Mouse (Mus musculus): ENCODE measurements at regions not wholly inside any gene's neighbourhood (a gene's known extent, or its start where the extent isn't known, plus 50 kb on each side); places are given as distances from the start of the nearest gene placed in this dataset.

- H3K27ac ChIP-seq, result no peak overlapping the region
- H3K27me3 ChIP-seq (ENCODE audit: insufficient read depth, poor library complexity, severe bottlenecking), result no peaks in the 10 kb centered on the region
- DNase-seq (ENCODE audit: low spot score), result no peak
- H3K36me3 ChIP-seq, result no peaks in the 10 kb centered on the region
- H3K4me3 ChIP-seq, result no peak overlapping the region
- H3K9me3 ChIP-seq, result no peaks in the 10 kb centered on the region
- 41% methylated on average over 3 of the region's 3 CpGs for WGBS
- peaks cover 5% of the 10 kb centered on the region; the same call in 1 of the 2 replicates for H3K4me1 ChIP-seq
Measured at GRCm38 (mm10) chr1:169368758-169369157, 162.5 kb downstream of the Nuf2 start.

GRCm38 (mm10) chr1:169367772-169368501 is 163.3 kb downstream of the Nuf2 start:
- H3K4me1 ChIP-seq, result peaks cover 5% of the 10 kb centered on the region; the same call in 1 of the 2 replicates
- H3K27me3 ChIP-seq (ENCODE audit: insufficient read depth, poor library complexity, severe bottlenecking), result no peaks in the 10 kb centered on the region
- no peak for DNase-seq (ENCODE audit: low spot score)
- H3K27ac ChIP-seq, result no peak overlapping the region
- WGBS, result 69% methylated on average over 10 of the region's 10 CpGs
- no peaks in the 10 kb centered on the region for H3K9me3 ChIP-seq
- H3K4me3 ChIP-seq, result no peak overlapping the region
- H3K36me3 ChIP-seq, result no peaks in the 10 kb centered on the region

- Histone ChIP-seq H3K9me3 (no peaks in the 10 kb centered on the region), H3K27ac (no peak overlapping the region), H3K4me3 (no peak overlapping the region), H3K27me3 (ENCODE audit: insufficient read depth, poor library complexity, severe bottlenecking) (no peaks in the 10 kb centered on the region), H3K36me3 (no peaks in the 10 kb centered on the region), H3K4me1 (peaks cover 5% of the 10 kb centered on the region; the same call in 1 of the 2 replicates)
- 58% methylated on average over 4 of the region's 4 CpGs for WGBS
- no peak for DNase-seq (ENCODE audit: low spot score)
Measured at GRCm38 (mm10) chr1:169367316-169367715, 163.9 kb downstream of the Nuf2 start.

DNA sequence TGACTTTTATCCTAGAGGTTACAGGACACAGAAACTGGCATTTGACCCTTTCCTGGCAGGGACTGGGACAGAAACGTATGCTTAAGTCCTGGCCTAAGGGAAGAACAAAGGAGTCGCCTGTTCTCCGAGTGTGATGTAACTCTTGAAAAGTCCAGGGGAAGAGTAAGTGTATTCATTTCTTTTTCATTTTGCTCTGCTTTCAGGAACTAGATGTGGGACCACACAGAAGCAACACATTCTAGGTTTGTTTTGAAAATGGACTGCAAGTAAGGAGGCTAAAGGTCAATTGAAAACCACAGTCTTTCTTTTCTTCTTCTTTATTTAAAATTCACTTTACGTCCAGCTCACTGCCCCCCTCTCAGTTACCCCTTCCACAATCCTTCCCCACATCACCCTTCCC is 168.7 kb downstream of the Nuf2 start:
- no peaks in the 10 kb centered on the region for H3K4me1 ChIP-seq
- H3K4me3 ChIP-seq, result no peak overlapping the region
- H3K27me3 ChIP-seq (ENCODE audit: insufficient read depth, poor library complexity, severe bottlenecking), result no peaks in the 10 kb centered on the region; the same call in 1 of the 2 replicates
- no peak overlapping the region for H3K27ac ChIP-seq
- H3K9me3 ChIP-seq, result no peaks in the 10 kb centered on the region
- no peaks in the 10 kb centered on the region for H3K36me3 ChIP-seq
- no peak for DNase-seq (ENCODE audit: low spot score)
- WGBS, result 68% methylated on average over 4 of the region's 4 CpGs

- 86% methylated on average over 6 of the region's 6 CpGs for WGBS
- Histone ChIP-seq H3K36me3 (no peaks in the 10 kb centered on the region), H3K4me3 (no peak overlapping the region), H3K27me3 (ENCODE audit: insufficient read depth, poor library complexity, severe bottlenecking) (no peaks in the 10 kb centered on the region; the same call in 1 of the 2 replicates), H3K4me1 (no peaks in the 10 kb centered on the region), H3K27ac (no peak overlapping the region), H3K9me3 (no peaks in the 10 kb centered on the region)
- no peak for DNase-seq (ENCODE audit: low spot score)
Measured at GRCm38 (mm10) chr1:169357652-169358241, 173.5 kb downstream of the Nuf2 start.

DNA sequence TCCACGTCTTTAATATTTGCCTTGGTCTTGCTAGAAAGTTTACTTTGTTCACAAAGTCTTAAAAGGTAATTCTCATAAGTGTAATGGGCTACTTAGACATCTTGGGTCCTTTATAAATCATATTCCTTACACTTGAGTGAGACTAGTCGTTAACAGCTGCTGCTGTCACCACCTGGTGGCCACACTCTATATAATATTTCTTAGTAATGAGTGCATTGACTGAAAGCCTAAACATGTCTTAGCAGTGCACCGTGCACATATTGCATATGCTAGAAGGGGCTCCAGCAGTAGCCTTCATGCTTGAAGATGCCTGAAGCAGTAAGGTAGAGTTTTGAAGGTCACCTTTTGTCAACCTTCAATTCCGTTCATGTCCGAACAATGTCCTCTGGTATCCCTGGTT is 177.2 kb downstream of the Nuf2 start:
- 79% methylated on average over 5 of the region's 5 CpGs for WGBS
- H3K27me3 ChIP-seq (ENCODE audit: insufficient read depth, poor library complexity, severe bottlenecking), result peaks cover 8% of the 10 kb centered on the region; the same call in 1 of the 2 replicates

DNA sequence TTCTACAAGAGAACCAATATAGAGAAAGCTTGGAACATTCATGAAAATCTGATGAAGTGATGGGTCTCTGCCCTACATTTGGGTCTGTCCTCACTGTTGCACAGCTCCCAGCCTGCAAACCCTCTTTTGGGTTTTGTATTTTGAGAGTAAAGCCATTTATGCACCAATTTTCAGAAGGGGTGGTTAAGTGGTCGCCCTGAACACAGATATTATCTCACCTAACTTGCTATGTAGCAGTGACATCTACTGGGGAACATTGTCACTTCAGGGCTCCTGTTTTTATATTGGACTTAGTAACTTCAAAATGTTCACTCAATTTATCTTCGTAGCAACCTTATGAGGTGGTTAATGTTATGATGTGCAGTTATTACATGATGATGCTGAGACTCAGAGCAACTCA is 183.6 kb downstream of the Nuf2 start:
- Histone ChIP-seq H3K9me3 (no peaks in the 10 kb centered on the region), H3K4me3 (no peak overlapping the region), H3K36me3 (no peaks in the 10 kb centered on the region), H3K4me1 (no peaks in the 10 kb centered on the region), H3K27ac (no peak overlapping the region), H3K27me3 (ENCODE audit: insufficient read depth, poor library complexity, severe bottlenecking) (0 out of 2 replicates have a peak, but pooled peaks cover 12% of the 10 kb centered on the region)
- no peak for DNase-seq (ENCODE audit: low spot score)
- 35% methylated on average over 2 of the region's 2 CpGs for WGBS

More for the DNA sequence above, 177.2 kb downstream of the Nuf2 start:
- Histone ChIP-seq H3K4me3 (no peak overlapping the region), H3K36me3 (no peaks in the 10 kb centered on the region), H3K27ac (no peak overlapping the region), H3K4me1 (no peaks in the 10 kb centered on the region), H3K9me3 (no peaks in the 10 kb centered on the region)
- DNase-seq (ENCODE audit: low spot score), result no peak

- H3K4me1 ChIP-seq, result no peaks in the 10 kb centered on the region
- H3K9me3 ChIP-seq, result no peaks in the 10 kb centered on the region
- H3K27me3 ChIP-seq (ENCODE audit: insufficient read depth, poor library complexity, severe bottlenecking), result 0 out of 2 replicates have a peak, but pooled peaks cover 12% of the 10 kb centered on the region
- WGBS, result 78% methylated on average over 1 of the region's 1 CpGs
- no peak for DNase-seq (ENCODE audit: low spot score)
- no peaks in the 10 kb centered on the region for H3K36me3 ChIP-seq
- no peak overlapping the region for H3K4me3 ChIP-seq
- no peak overlapping the region for H3K27ac ChIP-seq
Measured at GRCm38 (mm10) chr1:169346876-169347275, 184.4 kb downstream of the Nuf2 start.

DNA sequence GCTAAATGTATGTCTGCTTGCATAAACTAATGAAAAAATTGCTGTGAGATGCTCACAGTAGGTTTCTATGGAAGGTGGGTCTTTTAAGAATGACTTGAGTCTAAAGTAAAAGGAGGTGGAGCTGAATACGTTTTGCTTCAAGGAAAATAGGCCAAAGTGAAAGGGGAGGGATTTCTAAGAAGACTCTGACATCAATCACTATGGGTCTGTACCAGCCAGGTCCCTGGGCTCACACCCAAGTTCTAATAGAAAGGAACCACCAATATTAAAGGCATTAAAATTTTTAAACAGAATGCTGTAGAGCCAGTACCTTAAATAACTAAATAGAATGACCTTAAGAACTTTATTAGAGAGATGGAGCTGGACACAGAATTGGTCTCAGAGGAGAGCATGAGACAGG is 190.1 kb downstream of the Nuf2 start:
- no peak for DNase-seq (ENCODE audit: low spot score)
- Histone ChIP-seq H3K4me3 (no peak overlapping the region), H3K27me3 (ENCODE audit: insufficient read depth, poor library complexity, severe bottlenecking) (no peaks in the 10 kb centered on the region), H3K9me3 (no peaks in the 10 kb centered on the region), H3K27ac (no peak overlapping the region), H3K4me1 (no peaks in the 10 kb centered on the region), H3K36me3 (no peaks in the 10 kb centered on the region)
- WGBS, result 76% methylated on average over 1 of the region's 1 CpGs

DNA sequence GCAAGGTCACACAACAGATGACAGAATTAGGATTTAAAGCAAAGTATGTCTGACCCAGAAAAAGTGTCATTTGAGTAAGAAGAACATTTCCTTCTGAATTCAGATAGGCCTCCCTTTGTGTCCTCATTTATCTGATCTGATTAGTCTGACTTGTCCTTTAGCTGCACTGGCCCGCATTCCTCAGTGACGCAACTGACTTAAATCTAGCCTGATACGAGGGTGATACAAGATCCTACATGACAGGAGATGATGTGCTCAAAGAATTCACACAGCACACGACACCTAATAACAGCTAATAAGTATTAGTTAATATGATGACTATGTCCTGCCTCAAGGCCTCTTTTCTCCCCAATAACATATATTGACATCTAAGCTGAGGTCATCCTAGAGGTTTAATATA is 192.8 kb downstream of the Nuf2 start:
- Histone ChIP-seq H3K4me3 (no peak overlapping the region), H3K4me1 (no peaks in the 10 kb centered on the region), H3K36me3 (no peaks in the 10 kb centered on the region), H3K9me3 (no peaks in the 10 kb centered on the region), H3K27ac (no peak overlapping the region), H3K27me3 (ENCODE audit: insufficient read depth, poor library complexity, severe bottlenecking) (no peaks in the 10 kb centered on the region)
- no peak for DNase-seq (ENCODE audit: low spot score)
- 40% methylated on average over 4 of the region's 4 CpGs for WGBS

- 85% methylated on average over 5 of the region's 5 CpGs for WGBS
- no peak for DNase-seq (ENCODE audit: low spot score)
- Histone ChIP-seq H3K27me3 (ENCODE audit: insufficient read depth, poor library complexity, severe bottlenecking) (no peaks in the 10 kb centered on the region), H3K9me3 (no peaks in the 10 kb centered on the region), H3K36me3 (no peaks in the 10 kb centered on the region), H3K4me3 (no peak overlapping the region), H3K27ac (no peak overlapping the region), H3K4me1 (no peaks in the 10 kb centered on the region)
Measured at GRCm38 (mm10) chr1:169332165-169332564, 199.1 kb downstream of the Nuf2 start.

DNA sequence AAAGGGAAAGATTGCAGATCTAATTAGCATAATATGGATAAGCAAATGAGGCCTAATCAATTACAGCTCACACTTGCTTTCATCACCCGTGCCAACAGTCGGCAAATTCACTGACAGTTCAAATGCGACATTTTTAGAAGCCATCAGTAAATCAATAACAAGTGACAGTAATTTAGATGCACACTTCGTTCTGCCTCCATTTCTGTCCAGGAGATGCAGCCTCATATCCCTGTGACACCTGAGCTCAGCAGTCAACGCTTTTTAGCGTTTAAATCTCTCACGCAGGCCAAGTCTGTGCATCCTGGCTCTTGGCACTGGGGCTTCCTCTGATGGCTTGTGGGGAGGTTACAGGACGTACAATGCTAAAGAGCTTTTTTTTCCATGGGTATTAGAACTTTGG is 218.0 kb downstream of the Nuf2 start:
- DNase-seq (ENCODE audit: low spot score), result no peak
- Histone ChIP-seq H3K27ac (no peak overlapping the region), H3K36me3 (no peaks in the 10 kb centered on the region), H3K4me3 (no peak overlapping the region), H3K4me1 (no peaks in the 10 kb centered on the region), H3K27me3 (ENCODE audit: insufficient read depth, poor library complexity, severe bottlenecking) (no peaks in the 10 kb centered on the region), H3K9me3 (no peaks in the 10 kb centered on the region)
- WGBS, result 75% methylated on average over 8 of the region's 8 CpGs

DNA sequence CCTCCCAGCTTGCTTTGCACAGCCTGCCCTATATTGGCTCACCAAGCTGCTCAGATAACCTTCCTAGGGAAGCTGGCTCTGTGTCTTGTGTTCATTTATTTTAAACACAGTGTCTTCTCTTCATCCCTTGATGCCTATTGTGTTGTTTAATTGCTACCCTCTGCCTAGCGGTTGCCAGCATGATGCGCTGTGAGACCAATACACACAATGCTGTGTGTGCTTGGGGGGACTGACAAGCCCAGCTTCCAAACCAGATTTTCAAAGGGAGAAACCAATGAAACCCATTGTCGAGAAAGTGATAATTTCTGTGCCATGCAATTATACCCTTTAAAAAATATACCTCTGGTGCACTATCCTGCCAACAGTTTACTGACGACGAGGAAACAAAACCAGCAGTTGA is 247.8 kb downstream of the Nuf2 start:
- no peak overlapping the region for H3K4me3 ChIP-seq
- no peak overlapping the region for H3K27ac ChIP-seq
- no peak for DNase-seq (ENCODE audit: low spot score)
- WGBS, result 92% methylated on average over 5 of the region's 5 CpGs
- no peaks in the 10 kb centered on the region for H3K27me3 ChIP-seq (ENCODE audit: insufficient read depth, poor library complexity, severe bottlenecking)
- no peaks in the 10 kb centered on the region for H3K9me3 ChIP-seq
- H3K4me1 ChIP-seq, result no peaks in the 10 kb centered on the region
- no peaks in the 10 kb centered on the region for H3K36me3 ChIP-seq
